Mouse (Mus musculus): ENCODE measurements at regions not wholly inside any gene's neighbourhood (a gene's known extent, or its start where the extent isn't known, plus 50 kb on each side); places are given as distances from the start of the nearest gene placed in this dataset.

DNA sequence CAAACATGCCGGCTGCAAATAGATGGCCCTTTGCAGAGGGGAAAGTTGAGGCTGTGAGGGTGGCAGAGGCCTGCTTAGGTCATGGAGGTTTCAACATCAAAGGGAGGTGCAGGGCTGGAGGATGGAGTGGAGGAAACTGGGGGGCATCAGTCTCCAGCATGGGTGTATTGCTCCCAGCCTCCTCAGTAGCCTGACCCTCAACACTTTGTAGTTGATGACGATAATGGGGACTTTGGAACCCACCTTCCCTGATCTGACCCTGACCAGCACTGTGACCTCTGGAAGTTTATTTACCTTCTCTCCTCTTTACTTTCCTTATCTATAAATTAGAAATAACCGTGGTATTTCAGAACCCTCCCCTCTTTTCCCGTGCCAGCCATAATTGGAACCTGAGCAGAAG lies 56.2 kb downstream of the Gm26897 start:
- H3K36me3 ChIP-seq: no peaks in the 10 kb centered on the region
- no peak overlapping the region for H3K4me3 ChIP-seq
- H3K4me2 ChIP-seq (replicated peaks): no peak overlapping the region
- WGBS: 56% methylated on average over 4 of the region's 4 CpGs
- peaks cover 25% of the 10 kb centered on the region for H3K4me1 ChIP-seq
- no peaks in the 10 kb centered on the region for H3K27me3 ChIP-seq
- no peak overlapping the region for H3K27ac ChIP-seq
- no peaks in the 10 kb centered on the region for H3K9me3 ChIP-seq
- no peak for ATAC-seq (ENCODE audit: insufficient number of reproducible peaks, insufficient read depth, low FRiP score, low TSS enrichment)
- no peak overlapping the region for H3K9ac ChIP-seq

DNA sequence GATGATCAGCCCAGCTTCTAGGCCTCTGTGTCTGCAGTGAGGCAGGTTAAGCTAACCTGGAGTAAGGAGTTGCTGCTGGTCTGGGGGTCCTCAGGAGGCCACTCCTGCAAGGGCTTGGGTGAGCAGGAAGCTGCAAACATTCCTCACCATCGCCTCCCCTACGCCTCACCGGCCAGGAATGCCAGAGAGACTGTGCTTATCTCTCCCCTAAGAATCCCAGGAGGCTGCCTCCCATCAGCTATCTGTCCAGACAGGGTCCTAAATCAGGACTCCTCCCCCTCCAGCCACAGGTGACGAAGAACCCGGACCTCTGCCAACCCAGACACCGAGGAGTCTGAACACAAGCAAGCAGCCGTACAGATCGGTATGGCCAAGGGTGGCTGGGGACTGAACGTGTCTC lies 56.8 kb downstream of the Gm26897 start:
- H3K9me3 ChIP-seq: no peaks in the 10 kb centered on the region
- H3K9ac ChIP-seq: no peak overlapping the region
- WGBS: 68% methylated on average over 9 of the region's 9 CpGs
- H3K36me3 ChIP-seq: no peaks in the 10 kb centered on the region
- H3K4me1 ChIP-seq: peaks cover 25% of the 10 kb centered on the region
- no peaks in the 10 kb centered on the region for H3K27me3 ChIP-seq
- ATAC-seq (ENCODE audit: insufficient number of reproducible peaks, insufficient read depth, low FRiP score, low TSS enrichment): 0 out of 2 replicates have a peak, but pooled peaks have one; percentile 17
- H3K4me3 ChIP-seq: no peak overlapping the region
- H3K4me2 ChIP-seq (replicated peaks): no peak overlapping the region
- 0 out of 2 replicates have a peak overlapping the region, but pooled peaks have one; percentile 30 for H3K27ac ChIP-seq

DNA sequence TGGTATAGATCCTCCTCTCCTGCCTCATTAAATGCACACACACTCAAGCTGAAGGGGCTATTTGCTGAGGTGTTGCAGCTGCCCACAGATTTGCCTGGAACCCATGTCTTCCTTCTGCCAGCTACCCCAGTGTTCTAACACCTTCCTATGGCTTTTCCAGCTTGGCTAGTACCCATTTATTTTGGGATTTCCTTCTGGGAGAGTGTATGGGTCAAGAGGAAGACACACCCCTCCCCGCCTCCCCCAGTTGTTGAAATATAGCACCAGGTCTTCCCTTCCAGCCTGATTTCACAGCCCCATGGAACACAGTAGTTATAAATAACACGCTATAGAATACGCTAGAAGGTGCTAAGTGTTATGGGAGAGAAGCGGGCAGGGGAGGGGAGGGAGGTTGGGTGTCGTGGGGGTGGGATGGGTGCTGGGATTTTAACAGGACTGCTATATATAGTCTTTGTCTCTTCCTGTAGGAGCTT lies 57.4 kb downstream of the Gm26897 start:
- no peaks in the 10 kb centered on the region for H3K9me3 ChIP-seq
- WGBS: 86% methylated on average over 5 of the region's 5 CpGs
- H3K9ac ChIP-seq: no peak overlapping the region
- H3K4me1 ChIP-seq: peaks cover 29% of the 10 kb centered on the region
- ATAC-seq (ENCODE audit: insufficient number of reproducible peaks, insufficient read depth, low FRiP score, low TSS enrichment): no peak
- no peak overlapping the region for H3K4me3 ChIP-seq
- H3K27ac ChIP-seq: 0 out of 2 replicates have a peak overlapping the region, but pooled peaks have one; percentile 30
- no peaks in the 10 kb centered on the region for H3K27me3 ChIP-seq
- H3K36me3 ChIP-seq: no peaks in the 10 kb centered on the region
- H3K4me2 ChIP-seq (replicated peaks): no peak overlapping the region

DNA sequence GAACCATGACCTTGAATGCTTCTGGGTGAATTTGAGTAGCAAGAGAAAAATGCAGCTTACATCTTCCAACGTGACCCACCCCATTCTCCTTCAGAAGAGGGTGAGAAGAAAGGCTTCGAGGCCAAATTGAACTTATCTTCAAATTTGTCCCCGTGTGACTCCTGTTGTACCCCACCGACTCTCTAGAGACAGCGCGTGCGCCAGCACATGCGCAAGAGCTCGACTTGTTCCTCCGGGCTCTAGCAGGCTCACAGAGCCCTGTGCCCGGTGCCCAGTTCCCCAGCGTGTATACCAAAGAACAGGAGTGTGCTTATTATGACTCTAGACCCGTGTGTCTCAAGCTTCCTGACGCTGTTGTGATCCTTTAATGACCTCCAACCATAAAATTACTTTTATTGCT lies 59.0 kb downstream of the Gm26897 start:
- Histone ChIP-seq H3K27me3 (no peaks in the 10 kb centered on the region), H3K27ac (peak overlapping the region; percentile 57; the same call in 1 of the 2 replicates)

DNA sequence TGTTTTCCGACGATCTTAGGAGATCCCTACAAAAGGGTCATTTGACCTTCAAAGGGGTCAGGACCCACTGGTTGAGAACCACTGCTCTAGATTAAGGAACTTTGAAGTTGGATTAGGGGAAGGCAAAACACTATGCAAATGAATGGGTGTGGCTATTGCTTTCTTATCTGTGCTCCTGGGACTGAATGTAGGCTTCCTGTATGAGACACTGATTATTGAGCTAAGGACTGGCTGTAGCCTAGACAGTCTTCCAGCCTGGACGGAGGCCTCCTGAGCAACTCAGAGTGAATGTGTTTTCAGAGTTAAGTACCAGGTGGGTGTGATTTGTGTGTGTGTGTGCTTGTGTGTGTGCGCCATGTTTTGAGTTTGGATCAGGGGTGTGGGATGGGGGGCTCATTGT lies 59.5 kb downstream of the Gm26897 start:
- Histone ChIP-seq H3K9ac (no peak overlapping the region), H3K9me3 (no peaks in the 10 kb centered on the region), H3K36me3 (no peaks in the 10 kb centered on the region), H3K4me2 (replicated peaks) (no peak overlapping the region), H3K4me1 (peaks cover 31% of the 10 kb centered on the region), H3K4me3 (no peak overlapping the region), H3K27me3 (no peaks in the 10 kb centered on the region), H3K27ac (no peak overlapping the region)
- 74% methylated on average over 4 of the region's 4 CpGs for WGBS
- ATAC-seq (ENCODE audit: insufficient number of reproducible peaks, insufficient read depth, low FRiP score, low TSS enrichment): no peak

More for the DNA sequence above, 59.0 kb downstream of the Gm26897 start:
- 82% methylated on average over 14 of the region's 14 CpGs for WGBS
- Histone ChIP-seq H3K4me3 (no peak overlapping the region), H3K36me3 (no peaks in the 10 kb centered on the region), H3K4me1 (peaks cover 31% of the 10 kb centered on the region), H3K4me2 (replicated peaks) (no peak overlapping the region), H3K9me3 (no peaks in the 10 kb centered on the region), H3K9ac (no peak overlapping the region)
- ATAC-seq (ENCODE audit: insufficient number of reproducible peaks, insufficient read depth, low FRiP score, low TSS enrichment): no peak

DNA sequence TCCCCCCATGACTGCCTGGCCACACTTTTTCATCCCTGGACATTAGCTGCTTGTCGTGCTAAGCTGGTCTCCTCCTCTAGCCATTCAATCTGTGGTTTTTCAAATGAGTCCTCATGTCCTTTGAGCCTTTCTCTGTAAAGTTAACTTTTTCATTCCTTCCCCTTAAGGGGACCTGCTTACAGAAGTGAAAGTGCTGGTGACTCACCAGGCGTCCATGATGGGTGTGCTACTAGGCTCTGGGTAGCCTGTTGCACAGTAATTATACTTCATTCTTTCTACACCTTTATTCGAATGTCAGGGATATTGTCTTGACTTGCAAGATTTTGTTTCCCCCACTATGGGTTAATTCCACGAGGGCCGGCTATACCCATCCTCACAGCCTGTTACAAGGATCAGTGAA lies 63.2 kb downstream of the Gm26897 start:
- Histone ChIP-seq H3K9me3 (no peaks in the 10 kb centered on the region), H3K27ac (no peak overlapping the region), H3K4me2 (replicated peaks) (no peak overlapping the region), H3K36me3 (no peaks in the 10 kb centered on the region), H3K9ac (no peak overlapping the region), H3K4me3 (no peak overlapping the region), H3K27me3 (no peaks in the 10 kb centered on the region), H3K4me1 (peaks cover 41% of the 10 kb centered on the region)
- WGBS: 69% methylated on average over 5 of the region's 5 CpGs
- ATAC-seq (ENCODE audit: insufficient number of reproducible peaks, insufficient read depth, low FRiP score, low TSS enrichment): no peak

DNA sequence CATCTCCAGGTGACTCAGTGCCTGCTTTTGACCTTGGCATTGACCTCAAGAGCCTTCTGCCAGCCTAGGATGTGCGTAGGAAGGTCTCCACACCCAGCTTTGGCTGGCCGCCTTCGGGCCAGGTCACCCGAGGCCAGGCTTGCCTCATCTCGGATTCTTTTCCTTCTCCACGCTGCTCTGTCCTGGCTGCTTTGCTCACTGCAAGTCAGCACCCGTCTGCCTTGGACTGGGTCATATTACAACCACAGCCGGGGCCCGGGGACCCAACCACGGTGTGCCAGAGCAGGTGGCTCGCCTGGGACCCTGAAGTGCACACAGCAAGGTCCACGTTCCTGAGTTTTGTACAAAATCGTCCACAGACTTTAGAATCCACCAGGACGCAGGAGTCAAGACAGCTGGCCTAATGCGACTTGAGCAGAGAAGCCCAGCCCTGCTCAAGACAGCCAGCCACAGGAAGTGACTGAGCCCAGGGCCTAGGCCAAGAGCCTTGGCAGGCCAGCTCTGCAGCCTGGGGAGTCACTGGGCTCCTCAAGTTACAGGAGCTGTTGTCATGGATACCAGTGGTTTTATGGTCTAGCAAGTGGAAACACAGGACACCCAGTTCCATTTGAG lies 66.1 kb downstream of the Gm26897 start:
- H3K4me1 ChIP-seq: peaks cover 34% of the 10 kb centered on the region
- H3K9ac ChIP-seq: no peak overlapping the region
- peak overlapping the region; percentile 87 for H3K27ac ChIP-seq
- H3K9me3 ChIP-seq: no peaks in the 10 kb centered on the region
- no peak overlapping the region for H3K4me3 ChIP-seq
- ATAC-seq (ENCODE audit: insufficient number of reproducible peaks, insufficient read depth, low FRiP score, low TSS enrichment): peak; percentile 84
- H3K27me3 ChIP-seq: no peaks in the 10 kb centered on the region
- no peaks in the 10 kb centered on the region for H3K36me3 ChIP-seq
- H3K4me2 ChIP-seq (replicated peaks): 0 out of 2 replicates have a peak overlapping the region, but pooled peaks have one; percentile 5
- 17% methylated on average over 15 of the region's 15 CpGs for WGBS

DNA sequence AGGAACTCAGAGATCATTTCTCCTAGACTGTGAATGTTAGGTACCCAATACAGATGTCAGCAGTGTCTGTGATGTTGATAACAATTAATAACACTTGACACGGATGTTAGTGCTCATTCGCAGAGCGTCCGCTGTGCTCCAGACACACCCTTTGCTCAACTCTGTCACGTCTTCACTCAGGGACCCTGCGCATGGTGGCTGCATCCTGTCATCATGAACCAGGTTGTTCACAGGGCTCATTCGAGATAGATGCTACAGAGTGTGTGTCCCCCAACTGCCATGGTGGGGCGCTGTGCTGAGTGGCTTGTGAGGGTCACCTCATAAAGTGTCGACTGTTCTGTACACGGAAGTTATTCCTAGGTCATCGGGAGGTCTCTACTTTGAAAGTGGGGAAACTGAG lies 66.8 kb downstream of the Gm26897 start:
- peak overlapping the region; percentile 87 for H3K27ac ChIP-seq
- no peak overlapping the region for H3K4me3 ChIP-seq
- H3K27me3 ChIP-seq: no peaks in the 10 kb centered on the region
- WGBS: 79% methylated on average over 11 of the region's 11 CpGs
- H3K4me1 ChIP-seq: peaks cover 41% of the 10 kb centered on the region
- H3K9me3 ChIP-seq: no peaks in the 10 kb centered on the region
- no peak overlapping the region for H3K4me2 ChIP-seq (replicated peaks)
- no peaks in the 10 kb centered on the region for H3K36me3 ChIP-seq
- H3K9ac ChIP-seq: no peak overlapping the region
- ATAC-seq (ENCODE audit: insufficient number of reproducible peaks, insufficient read depth, low FRiP score, low TSS enrichment): no peak

DNA sequence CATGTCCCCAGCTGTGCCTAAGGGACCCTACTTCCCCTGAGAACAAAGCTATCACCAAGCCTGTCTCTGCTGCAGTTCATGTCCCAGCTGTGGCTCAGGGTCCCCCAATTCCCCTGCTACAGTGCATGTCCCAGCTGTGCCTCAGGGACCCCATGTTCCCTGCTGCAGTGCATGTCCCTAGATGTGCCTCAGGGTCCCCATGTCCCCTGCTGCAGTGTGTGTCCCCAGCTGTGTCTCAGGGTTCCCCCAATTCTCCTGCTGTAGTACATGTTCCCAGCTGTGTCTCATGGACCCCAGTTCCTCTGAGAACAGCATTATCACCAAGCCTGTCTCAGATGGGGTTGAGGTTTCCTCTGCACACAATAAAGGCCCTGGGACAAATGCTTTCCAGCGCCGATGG lies 67.3 kb downstream of the Gm26897 start:
- WGBS: 58% methylated on average over 2 of the region's 2 CpGs
- no peaks in the 10 kb centered on the region for H3K27me3 ChIP-seq
- peaks cover 43% of the 10 kb centered on the region for H3K4me1 ChIP-seq
- H3K9me3 ChIP-seq: no peaks in the 10 kb centered on the region
- no peaks in the 10 kb centered on the region for H3K36me3 ChIP-seq
- ATAC-seq (ENCODE audit: insufficient number of reproducible peaks, insufficient read depth, low FRiP score, low TSS enrichment): no peak
- no peak overlapping the region for H3K9ac ChIP-seq
- no peak overlapping the region for H3K4me3 ChIP-seq
- H3K4me2 ChIP-seq (replicated peaks): no peak overlapping the region
- peak overlapping the region; percentile 87; the same call in 1 of the 2 replicates for H3K27ac ChIP-seq

DNA sequence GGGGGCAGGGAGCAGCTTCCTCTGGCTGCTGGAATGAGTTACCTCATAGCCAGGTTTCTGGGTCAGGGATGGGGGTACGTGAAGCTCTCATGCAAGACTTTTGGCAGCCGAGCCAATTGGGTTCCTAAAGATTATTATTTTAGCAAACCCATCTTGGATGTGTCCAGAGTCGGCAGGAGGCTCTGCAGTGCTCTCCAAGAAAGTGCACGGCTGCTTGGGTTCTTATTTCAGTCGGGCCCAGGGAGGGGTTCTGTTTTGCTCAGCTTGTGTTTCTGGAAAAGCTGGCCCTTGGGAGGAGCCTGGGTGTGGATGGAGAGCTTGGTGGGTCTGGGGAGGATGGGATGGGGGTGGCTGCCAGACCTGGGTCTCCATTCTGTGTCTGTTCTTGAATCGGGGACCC lies 70.8 kb downstream of the Gm26897 start:
- no peak overlapping the region for H3K4me2 ChIP-seq (replicated peaks)
- no peaks in the 10 kb centered on the region for H3K36me3 ChIP-seq
- H3K27ac ChIP-seq: no peak overlapping the region
- H3K27me3 ChIP-seq: no peaks in the 10 kb centered on the region
- WGBS: 49% methylated on average over 6 of the region's 6 CpGs
- peaks cover 49% of the 10 kb centered on the region for H3K4me1 ChIP-seq
- no peak overlapping the region for H3K4me3 ChIP-seq
- no peak for ATAC-seq (ENCODE audit: insufficient number of reproducible peaks, insufficient read depth, low FRiP score, low TSS enrichment)
- H3K9ac ChIP-seq: no peak overlapping the region
- no peaks in the 10 kb centered on the region for H3K9me3 ChIP-seq

DNA sequence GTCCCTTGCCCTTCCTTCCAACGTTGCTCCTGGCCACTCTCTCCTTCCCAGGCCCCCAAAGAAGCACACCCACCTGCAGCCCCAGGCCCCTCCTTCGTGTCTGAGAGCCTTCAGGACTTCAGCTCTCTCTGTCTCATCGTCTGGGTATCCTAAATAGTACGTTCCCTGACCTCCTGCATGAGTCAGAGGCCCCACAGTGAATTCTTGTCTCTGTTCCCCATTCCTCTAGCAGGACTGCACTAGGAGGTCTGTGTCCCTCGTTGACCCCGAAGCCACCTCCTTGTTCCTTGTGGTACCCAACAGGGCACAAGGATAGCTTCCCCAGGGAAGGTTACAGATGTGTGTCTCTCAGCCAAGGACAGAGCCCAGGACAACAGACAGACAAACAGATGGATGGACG lies 71.4 kb downstream of the Gm26897 start:
- Histone ChIP-seq H3K9ac (no peak overlapping the region), H3K36me3 (no peaks in the 10 kb centered on the region), H3K4me3 (no peak overlapping the region), H3K4me1 (peaks cover 43% of the 10 kb centered on the region), H3K27ac (no peak overlapping the region), H3K4me2 (replicated peaks) (no peak overlapping the region), H3K9me3 (no peaks in the 10 kb centered on the region), H3K27me3 (no peaks in the 10 kb centered on the region)
- no peak for ATAC-seq (ENCODE audit: insufficient number of reproducible peaks, insufficient read depth, low FRiP score, low TSS enrichment)
- 60% methylated on average over 7 of the region's 7 CpGs for WGBS

DNA sequence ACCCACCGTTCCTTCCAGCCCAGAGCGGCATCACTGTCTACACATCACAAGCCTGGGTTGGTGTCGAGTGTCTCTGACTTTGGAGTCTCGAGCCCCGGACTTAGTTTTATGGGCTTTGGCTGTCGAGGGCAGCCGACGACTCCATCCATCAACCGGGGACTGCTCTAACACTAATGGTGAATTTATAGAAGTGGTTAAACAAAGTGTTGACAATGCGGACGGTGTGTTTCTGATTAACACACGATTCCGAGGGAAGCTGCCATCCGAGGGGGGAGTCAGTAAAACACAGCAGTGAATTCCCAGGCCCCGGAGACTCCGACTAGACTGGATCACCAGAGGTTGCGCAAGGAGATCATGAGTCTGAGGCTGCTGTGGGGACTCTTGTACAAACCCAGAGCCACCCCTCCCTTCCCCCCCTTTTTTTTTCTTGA lies 72.1 kb downstream of the Gm26897 start:
- H3K27me3 ChIP-seq: no peaks in the 10 kb centered on the region
- H3K4me1 ChIP-seq: peaks cover 41% of the 10 kb centered on the region
- no peak overlapping the region for H3K9ac ChIP-seq
- H3K36me3 ChIP-seq: no peaks in the 10 kb centered on the region
- no peak overlapping the region for H3K27ac ChIP-seq
- 29% methylated on average over 17 of the region's 17 CpGs for WGBS
- no peaks in the 10 kb centered on the region for H3K9me3 ChIP-seq
- no peak overlapping the region for H3K4me2 ChIP-seq (replicated peaks)
- ATAC-seq (ENCODE audit: insufficient number of reproducible peaks, insufficient read depth, low FRiP score, low TSS enrichment): no peak
- no peak overlapping the region for H3K4me3 ChIP-seq

Measured in embryonic facial prominence, embryonic 12.5 days (tissue).